Mouse (Mus musculus) spleen, postnatal 14 days (tissue): ENCODE data around the gene Tcf20.

ENCODE experiments used
- DNase-seq, 2 experiments: peaks; one replicate each; pipeline ENCODE4 v3.0.0; 2021 to 2022; ENCODE audit warnings: low spot score in 2 of 2

Gene Tcf20

GRCm38 (mm10) chr15:82958253-82958701, 29.4 kb downstream of the Tcf20 start:
- no peak for DNase-seq

DNA sequence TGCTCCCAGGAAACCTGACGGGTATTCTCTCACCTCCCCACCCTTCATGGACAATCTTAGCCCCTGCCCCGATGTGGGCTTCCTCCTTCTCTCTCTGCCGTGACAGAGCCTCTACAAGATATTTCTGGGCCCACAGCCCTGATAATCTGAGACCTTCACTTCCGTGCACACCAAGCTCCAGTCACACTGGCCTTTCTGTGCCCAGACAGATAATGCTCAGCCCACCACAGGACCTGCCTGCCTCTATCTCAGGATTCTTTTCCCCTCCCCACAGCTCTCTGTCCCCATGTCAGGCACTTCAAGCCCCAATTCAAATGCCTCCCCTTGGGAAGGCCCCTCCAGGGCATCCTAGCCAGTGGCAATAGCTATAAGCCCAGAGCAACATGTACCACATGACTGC, 31.0 kb downstream of the Tcf20 start:
- no peak for DNase-seq

DNA sequence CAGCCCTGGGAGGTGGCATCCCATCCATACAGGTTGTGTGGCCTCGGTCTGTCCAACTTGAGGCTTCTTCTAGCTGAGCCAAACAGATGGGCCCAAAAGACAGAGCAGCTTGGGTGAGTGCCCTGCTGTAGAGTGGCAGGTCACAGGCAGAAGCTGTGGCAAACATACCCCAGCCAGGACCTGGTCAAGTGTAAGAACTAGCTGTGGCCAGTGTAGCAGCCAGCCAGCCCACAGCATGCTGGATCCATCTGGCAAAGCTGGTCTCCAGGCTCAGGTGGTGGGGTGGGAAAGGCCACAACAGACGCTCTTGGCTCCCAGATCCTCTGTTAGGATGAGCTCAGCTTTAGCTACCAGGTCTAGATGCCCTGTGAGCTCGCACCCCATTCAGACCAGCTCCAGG, 31.4 kb downstream of the Tcf20 start:
- DNase-seq: no peak

DNA sequence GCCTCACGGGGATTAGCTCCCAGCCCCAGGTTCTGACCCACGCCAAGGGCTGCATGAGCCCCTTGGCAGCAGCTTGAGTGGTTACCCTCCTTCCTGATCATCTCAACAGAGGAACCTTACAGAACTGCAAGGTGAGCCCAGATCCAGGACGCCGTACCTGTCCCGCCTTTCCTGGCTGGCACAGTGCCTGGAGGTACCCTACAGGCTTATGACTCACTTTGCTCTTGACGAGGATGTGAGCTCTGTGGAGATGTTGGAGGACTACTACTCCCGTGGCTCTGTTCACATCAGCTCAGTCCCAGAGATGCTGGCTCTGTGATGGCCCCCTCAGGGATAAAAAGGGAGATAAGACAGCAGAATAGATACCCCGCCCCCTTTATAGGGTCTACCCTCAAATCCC, 32.4 kb downstream of the Tcf20 start:
- DNase-seq: no peak

DNA sequence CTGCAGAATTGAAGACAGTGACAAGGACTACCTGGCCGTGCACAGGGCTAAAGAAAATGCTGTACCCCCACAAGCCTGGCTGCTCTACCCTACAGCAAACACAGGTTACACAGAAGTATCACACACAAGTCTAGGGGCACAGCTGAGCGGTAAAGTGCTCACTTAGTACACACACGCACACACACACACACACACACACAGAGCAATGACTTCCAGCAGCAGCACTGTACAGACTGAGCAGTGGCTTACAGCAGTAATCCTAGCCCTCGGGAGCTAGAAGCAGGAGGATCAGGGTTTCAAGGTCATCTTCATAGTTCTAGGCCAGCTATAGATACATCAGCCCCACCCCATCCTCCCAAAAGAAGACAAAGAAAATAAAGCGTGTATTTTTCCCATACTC, 33.6 kb downstream of the Tcf20 start:
- DNase-seq: no peak

GRCm38 (mm10) chr15:82953096-82953495, 34.6 kb downstream of the Tcf20 start:
- DNase-seq: no peak

- no peak for DNase-seq
These were observed 35.4 kb downstream of the Tcf20 start for GRCm38 (mm10) chr15:82952292-82952705.

GRCm38 (mm10) chr15:82950246-82950645, 37.4 kb downstream of the Tcf20 start:
- DNase-seq: no peak

GRCm38 (mm10) chr15:82947431-82947830, 40.2 kb downstream of the Tcf20 start:
- DNase-seq: no peak

DNA sequence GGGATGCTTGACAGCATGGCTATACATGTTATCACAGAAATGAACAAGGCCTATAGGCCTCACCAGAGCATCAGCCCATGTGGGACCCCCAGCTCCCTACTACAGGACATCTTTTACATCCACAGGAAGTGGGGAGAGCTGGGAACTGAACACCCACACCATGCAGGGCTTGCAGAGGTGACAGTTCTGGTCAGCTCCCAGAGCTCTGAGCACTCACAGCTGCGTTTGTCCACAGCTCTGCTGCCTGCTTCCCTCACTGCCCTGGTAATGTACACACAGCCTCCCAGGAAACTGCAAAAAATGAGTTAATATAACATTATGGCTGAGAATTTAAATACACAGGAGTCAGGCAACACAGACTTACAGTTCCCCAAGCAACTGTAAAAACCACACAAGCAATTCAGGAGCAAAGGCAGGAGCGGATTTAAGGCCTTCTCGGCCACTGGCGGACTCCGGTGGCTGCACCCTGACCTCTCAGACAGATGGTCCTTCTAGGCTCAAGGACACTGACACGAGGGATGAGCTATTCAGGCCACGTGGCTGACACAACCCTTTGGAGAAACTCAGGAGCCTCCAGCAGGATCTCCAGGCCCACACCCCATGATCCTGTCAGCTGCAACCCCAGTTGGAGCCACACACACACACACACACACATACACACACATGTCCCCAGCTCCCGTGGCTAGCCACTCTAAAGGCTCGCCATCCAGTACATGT, 43.0 kb downstream of the Tcf20 start:
- no peak for DNase-seq

- no peak for DNase-seq
These were observed 45.9 kb downstream of the Tcf20 start for GRCm38 (mm10) chr15:82941733-82942132.

DNA sequence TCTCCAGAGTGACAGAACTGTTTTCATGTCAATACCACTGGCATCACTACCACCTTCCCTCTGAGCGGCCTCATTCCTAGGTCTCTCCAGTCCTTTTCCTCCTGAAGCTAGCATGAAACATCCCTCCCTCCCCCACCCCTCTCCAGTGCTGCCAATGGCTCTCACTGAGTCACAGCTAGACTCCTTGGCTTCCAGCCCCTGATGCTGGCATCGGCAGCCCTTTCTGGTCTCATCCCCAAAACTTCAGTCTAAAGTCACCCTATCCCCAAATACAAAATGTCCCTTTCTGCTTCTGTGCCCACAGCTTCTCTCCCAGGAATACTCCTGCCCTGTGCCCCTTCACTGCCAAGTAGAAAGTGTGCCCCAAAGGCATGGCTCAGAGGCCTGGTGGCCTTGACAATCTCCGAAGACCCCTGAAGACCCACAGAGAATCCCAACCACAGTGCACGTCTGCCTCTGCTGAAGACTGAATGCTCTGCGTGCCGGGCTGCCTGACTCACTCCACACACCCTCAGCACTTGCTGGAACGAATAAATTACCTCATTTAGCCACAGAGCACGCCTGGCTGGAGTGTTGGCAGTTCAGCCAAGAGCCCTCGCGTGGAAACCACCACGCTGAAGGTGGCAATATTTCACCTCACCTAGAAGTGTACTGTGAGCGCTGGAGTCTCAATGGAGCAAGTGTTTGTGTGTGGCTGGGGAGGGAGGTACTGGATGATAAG, 47.0 kb downstream of the Tcf20 start:
- DNase-seq: no peak

DNA sequence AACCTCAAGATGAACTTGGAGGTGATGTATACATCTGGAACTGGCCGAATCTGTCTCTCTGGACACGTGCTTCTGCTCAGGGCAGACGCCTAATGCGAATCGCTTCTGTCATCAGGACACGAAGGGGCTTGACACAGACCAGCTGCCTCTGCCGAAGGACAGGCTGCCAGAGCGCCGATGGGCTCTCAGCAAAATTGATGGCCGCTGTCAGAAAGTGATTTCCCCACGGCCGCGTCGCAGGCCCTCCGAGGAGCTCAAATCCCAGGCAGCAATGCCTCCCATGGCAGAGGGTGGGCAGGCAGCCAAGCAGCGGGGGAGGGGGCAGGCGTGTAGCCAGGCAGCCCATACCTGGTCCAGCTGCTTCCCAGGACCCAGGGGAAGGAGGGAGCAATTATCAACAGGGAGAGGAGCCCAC, 49.5 kb downstream of the Tcf20 start:
- DNase-seq: no peak

DNA sequence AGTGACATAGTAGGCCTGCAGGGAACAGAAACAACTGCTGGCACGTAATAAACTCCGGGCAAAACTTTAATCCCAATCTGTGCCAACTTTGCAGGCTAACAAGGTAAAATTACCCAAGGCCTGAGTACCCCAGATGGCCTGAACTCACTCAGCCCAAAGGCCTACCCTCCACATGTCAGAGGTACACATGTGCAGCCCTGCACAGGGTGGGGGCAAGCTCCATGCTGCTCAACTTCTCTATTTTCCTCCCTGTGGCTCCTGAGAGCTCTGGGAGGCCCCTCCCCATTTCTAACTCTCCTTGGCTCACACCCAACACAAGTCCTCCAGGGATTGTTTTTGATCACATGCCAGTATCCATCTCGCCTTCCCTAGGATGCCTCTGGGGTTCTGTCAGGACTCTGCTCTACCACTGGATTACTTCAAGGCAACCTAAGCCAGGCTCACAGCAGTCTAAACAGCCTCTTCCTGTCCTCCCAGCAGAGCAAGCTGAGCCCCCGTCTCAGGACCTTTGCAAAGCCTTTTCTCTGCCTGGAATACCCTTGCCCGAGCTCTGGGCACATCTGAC, 50.2 kb downstream of the Tcf20 start:
- DNase-seq: no peak

- DNase-seq: no peak
These were observed 52.7 kb downstream of the Tcf20 start for GRCm38 (mm10) chr15:82934971-82935370.

DNA sequence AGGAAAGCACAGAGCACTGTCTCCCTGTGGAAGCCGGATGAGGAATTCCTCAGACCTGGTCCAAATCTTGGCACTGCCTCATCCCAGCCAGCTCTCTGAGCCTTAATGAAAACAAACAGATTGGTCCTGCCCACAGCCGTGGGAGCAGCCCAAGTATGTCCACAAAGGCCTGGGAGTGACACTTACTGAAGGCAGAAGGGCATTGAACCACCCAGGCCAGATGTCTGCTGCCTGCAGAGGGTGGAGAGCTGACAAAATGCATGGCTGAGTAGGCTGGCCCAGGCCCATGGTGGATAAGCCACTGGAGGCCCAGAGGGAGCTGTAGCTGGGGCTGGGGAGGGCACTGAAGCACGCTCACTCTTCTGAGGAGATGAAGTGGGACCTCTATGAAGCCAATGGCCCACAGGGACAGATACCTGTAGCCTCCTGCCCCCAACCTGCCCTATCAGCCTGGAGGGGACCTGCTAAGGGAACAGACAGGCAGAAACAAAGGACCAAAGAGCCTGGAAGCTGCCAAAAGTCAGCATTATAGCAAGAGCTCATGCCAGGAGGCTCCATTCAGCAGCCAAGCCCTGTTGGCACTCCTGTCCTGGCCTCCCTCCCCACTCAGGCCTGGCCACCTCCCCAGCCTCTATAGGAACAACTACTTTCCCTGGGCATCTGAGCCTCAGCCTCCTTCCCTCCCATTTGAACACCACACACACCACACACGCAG, 54.6 kb downstream of the Tcf20 start:
- DNase-seq: no peak

- no peak for DNase-seq
These were observed 56.2 kb downstream of the Tcf20 start for GRCm38 (mm10) chr15:82931436-82931835.

DNA sequence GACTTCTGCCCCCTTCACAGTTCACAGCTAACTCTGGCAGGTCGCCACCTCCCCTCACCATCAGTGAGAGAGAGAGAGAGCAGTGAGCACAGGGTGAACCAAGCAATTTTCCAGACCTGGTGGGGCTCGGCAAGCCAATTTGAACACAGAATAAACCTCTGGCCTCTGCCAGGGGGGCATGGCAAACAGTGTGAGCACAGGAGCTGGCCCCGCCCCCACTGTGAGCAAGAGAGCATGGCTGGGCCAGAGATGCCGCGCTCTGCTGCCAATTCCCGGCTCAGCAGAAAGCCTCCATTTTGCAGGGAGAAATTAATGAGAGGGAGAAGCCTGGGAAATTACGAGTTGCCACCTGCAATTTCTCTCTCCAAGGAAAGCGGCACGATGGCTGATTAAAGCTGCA, 58.1 kb downstream of the Tcf20 start:
- no peak for DNase-seq

DNA sequence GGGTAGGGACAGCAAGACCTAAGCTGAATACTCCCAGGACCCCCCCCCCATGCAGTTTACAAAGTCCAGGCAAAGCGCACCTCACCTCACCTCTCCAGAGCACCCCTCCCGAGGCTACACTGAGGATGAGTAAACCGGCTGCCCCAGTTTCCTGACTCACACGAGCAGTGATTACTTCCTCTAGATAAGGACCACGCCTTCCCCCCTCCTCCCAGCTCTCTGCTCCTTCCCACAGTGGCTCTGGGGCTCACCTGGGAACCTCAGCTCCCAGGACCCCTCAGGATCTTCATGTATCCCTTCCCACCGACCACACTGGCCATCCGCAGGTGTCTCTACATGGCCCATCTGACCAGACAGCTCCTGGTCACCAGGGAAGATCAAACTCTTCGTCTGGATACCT, 58.8 kb downstream of the Tcf20 start:
- DNase-seq: no peak

DNA sequence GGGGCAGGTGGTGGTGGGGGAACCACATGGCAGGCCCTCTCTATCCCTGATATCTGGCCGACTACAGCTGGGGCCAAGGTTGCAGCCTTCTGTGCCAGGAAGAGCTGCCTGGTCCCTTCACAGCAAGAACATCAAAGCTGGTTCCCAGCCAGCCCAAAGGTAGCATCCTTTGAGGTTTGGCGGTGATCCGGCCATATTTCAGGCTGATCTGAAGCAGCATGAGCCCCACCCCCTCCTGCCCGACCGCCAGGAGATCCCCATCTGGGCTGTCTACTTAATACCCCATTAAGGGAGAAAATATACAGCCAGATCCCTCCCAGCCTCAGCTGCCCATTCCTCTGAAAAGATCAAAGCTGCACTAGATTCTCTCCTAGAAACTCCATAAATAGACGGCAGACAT, 59.6 kb downstream of the Tcf20 start:
- no peak for DNase-seq

- DNase-seq: no peak
These were observed 60.6 kb downstream of the Tcf20 start for GRCm38 (mm10) chr15:82927057-82927456.

- no peak for DNase-seq
These were observed 62.8 kb downstream of the Tcf20 start for GRCm38 (mm10) chr15:82924679-82925425.
